Mouse (Mus musculus): ENCODE measurements around the gene Aen.

The Aen gene

GRCm38 (mm10) chr7:78893917-78894316 is 1.7 kb upstream of the Aen start:
- no peak for DNase-seq (ENCODE audit: low spot score)

GRCm38 (mm10) chr7:78895021-78895652 is 517 bp upstream of the Aen start:
- no peak for DNase-seq (ENCODE audit: low spot score)

GRCm38 (mm10) chr7:78897567-78897966 is 1.9 kb downstream of the Aen start:
- no peak for DNase-seq (ENCODE audit: low spot score)

- DNase-seq (ENCODE audit: low spot score), result no peak
Measured at GRCm38 (mm10) chr7:78903174-78903870, 7.7 kb downstream of the Aen start.

GRCm38 (mm10) chr7:78904175-78904574 is 8.5 kb downstream of the Aen start:
- no peak for DNase-seq (ENCODE audit: low spot score)

- no peak for DNase-seq (ENCODE audit: low spot score)
Measured at GRCm38 (mm10) chr7:78909026-78909425, 13.4 kb downstream of the Aen start.

GRCm38 (mm10) chr7:78910336-78911098 is 14.9 kb downstream of the Aen start:
- DNase-seq (ENCODE audit: low spot score), result no peak

GRCm38 (mm10) chr7:78911209-78911608 is 15.6 kb downstream of the Aen start:
- DNase-seq (ENCODE audit: low spot score), result no peak

- DNase-seq (ENCODE audit: low spot score), result peak; percentile 66
Measured at GRCm38 (mm10) chr7:78912253-78912973, 16.8 kb downstream of the Aen start.

GRCm38 (mm10) chr7:78912974-78913474 is 17.4 kb downstream of the Aen start, which contains the start of gene Isg20:
TSS of gene Isg20 (plus strand) at chr7:78913424.
- DNase-seq (ENCODE audit: low spot score), result no peak

GRCm38 (mm10) chr7:78913649-78914544 is 18.2 kb downstream of the Aen start:
- DNase-seq (ENCODE audit: low spot score), result no peak

- no peak for DNase-seq (ENCODE audit: low spot score)
Measured at GRCm38 (mm10) chr7:78914545-78914845, 18.8 kb downstream of the Aen start.

- DNase-seq (ENCODE audit: low spot score), result no peak
Measured at GRCm38 (mm10) chr7:78914896-78915510, 19.3 kb downstream of the Aen start.

- no peak for DNase-seq (ENCODE audit: low spot score)
Measured at GRCm38 (mm10) chr7:78918686-78919085, 23.0 kb downstream of the Aen start.

- DNase-seq (ENCODE audit: low spot score), result no peak
Measured at GRCm38 (mm10) chr7:78922506-78922905, 26.9 kb downstream of the Aen start.

GRCm38 (mm10) chr7:78924300-78924699 is 28.6 kb downstream of the Aen start:
- peak; percentile 96 for DNase-seq (ENCODE audit: low spot score)

GRCm38 (mm10) chr7:78924796-78925195 is 29.1 kb downstream of the Aen start:
- DNase-seq (ENCODE audit: low spot score), result no peak

GRCm38 (mm10) chr7:78925680-78926079 is 30.0 kb downstream of the Aen start:
- DNase-seq (ENCODE audit: low spot score), result no peak

GRCm38 (mm10) chr7:78926156-78926555 is 30.5 kb downstream of the Aen start:
- no peak for DNase-seq (ENCODE audit: low spot score)

- DNase-seq (ENCODE audit: low spot score), result no peak
Measured at GRCm38 (mm10) chr7:78927266-78927665, 31.6 kb downstream of the Aen start.

Measured in retina, embryonic 14.5 days (tissue).